Mouse (Mus musculus) hindbrain, postnatal 0 days (tissue): Measurements from ENCODE around the gene Nop10. TPM values are rescaled to one million over a fixed set of nuclear protein-coding genes. Genes with fewer than 3 reads are reported as not detected.
"Not testable (repeated sequence)": the region's sequence is repeated elsewhere in the genome, so short reads cannot be mapped to it uniquely, and the experiment has no call there.

Experiments
- ATAC-seq: fragments of 200-750 bp; cut with Nextera tagmentation; 2 replicates; pipeline ENCODE4 v1.8.0; 2017; ENCODE audit warnings: mild to moderate bottlenecking, moderate TSS enrichment, moderate library complexity
- DNase-seq: peaks from one replicate; pipeline ENCODE4 v3.0.0-alpha.2; 2015; ENCODE audit warnings: low spot score
- H3K27ac ChIP-seq: fragments of 300-500 bp; sonication (generic); 2 replicates; pipeline ENCODE4 v1.5.1; 2014; ENCODE audit warnings: mild to moderate bottlenecking
- H3K27me3 ChIP-seq: fragments of 300-500 bp; sonication (generic); 2 replicates; pipeline ENCODE4 v1.6.1; 2014; ENCODE audit warnings: low read length, mixed read lengths; ENCODE audit not compliant: insufficient read depth
- H3K36me3 ChIP-seq: fragments of 300-500 bp; sonication (generic); 2 replicates; pipeline ENCODE4 v1.6.1; 2014; ENCODE audit warnings: low read length, mixed read lengths; ENCODE audit not compliant: insufficient read depth
- H3K4me1 ChIP-seq: fragments of 300-500 bp; sonication (generic); 2 replicates; pipeline ENCODE4 v1.6.1; 2014; ENCODE audit warnings: antibody characterized with exemption, low read length, mixed read lengths; ENCODE audit not compliant: insufficient read depth
- H3K4me2 ChIP-seq: fragments of 300-500 bp; sonication (generic); 2 replicates; pipeline ENCODE4 v1.6.1; 2014; ENCODE audit warnings: low read depth, mild to moderate bottlenecking, low read length, moderate library complexity, mixed read lengths
- H3K4me3 ChIP-seq: fragments of 300-500 bp; sonication (generic); 2 replicates; pipeline ENCODE4 v1.5.1; 2014; ENCODE audit warnings: low read length
- H3K9ac ChIP-seq: fragments of 300-500 bp; sonication (generic); replicated peaks from 2 replicates; pipeline ENCODE4 v1.6.1; 2014; ENCODE audit warnings: mild to moderate bottlenecking, low read length, moderate library complexity, mixed read lengths
- H3K9me3 ChIP-seq: fragments of 300-500 bp; sonication (generic); 2 replicates; pipeline ENCODE4 v1.6.1; 2016; ENCODE audit warnings: low read length, mixed read lengths
- CTCF ChIP-seq: IDR thresholded peaks from 2 replicates; pipeline ENCODE4 v1.5.1; 2016; ENCODE audit warnings: antibody characterized with exemption, control low read depth, low read depth
- WGBS: fragments of 180-500 bp; shearing (Covaris S2); extraction: QIAGEN DNeasy Blood & Tissue Kit; methylation state at CpG from one replicate; pipeline ENCODE4 v1.1.7; 2014; 5-methylcytosine and 5-hydroxymethylcytosine counted together
- polyA plus RNA-seq: library from polyadenylated mRNA; unstranded; fragments of >200 nt; fragmentation: Nextera tagmentation; extraction: Ambion mirVana; gene quantifications from 2 replicates; pipeline ENCODE4 v1.2.1, GENCODE M21; 2015
- total RNA-seq: library from RNA; depleted of rRNA; stranded (reverse); fragments of >200 nt; gene quantifications from 2 replicates; pipeline ENCODE4 v1.2.3, GENCODE M21; 2014

Gene Nop10
- total and polyA plus RNA-seq, 2 experiments from 2014 or later = 115 to 183 TPM

DNA sequence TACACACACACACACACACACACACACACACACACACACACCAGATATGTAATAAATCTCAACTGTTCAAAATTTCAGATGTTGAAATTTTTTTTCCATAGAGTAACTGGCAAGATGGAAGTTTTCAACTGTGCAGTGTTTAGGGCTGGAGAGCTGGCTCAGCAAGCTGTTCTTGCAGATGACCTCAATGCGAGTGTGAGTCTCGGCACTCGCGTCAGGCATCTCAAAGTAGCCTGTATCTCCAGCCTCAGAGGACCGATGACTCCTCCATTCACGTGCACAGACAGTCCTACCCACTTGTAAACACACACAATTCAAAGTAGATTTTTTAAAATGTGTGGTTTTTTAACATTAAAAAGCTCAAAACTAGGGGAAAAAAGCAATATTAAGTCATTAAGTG is 11.7 kb downstream of the Nop10 start:
- WGBS = 84% methylated on average over 6 of the region's 6 CpGs
- Histone ChIP-seq H3K4me2 (no peak overlapping the region), H3K36me3 (no peaks in the 10 kb centered on the region), H3K27ac (no peak overlapping the region), H3K4me1 (peaks cover 3% of the 10 kb centered on the region; the same call in 1 of the 2 replicates), H3K9me3 (no peaks in the 10 kb centered on the region), H3K9ac (no peak overlapping the region), H3K4me3 (no peak overlapping the region), H3K27me3 (no peaks in the 10 kb centered on the region)
- no peak for TF ChIP-seq CTCF
- no peak for ATAC-seq
- DNase-seq = no peak

DNA sequence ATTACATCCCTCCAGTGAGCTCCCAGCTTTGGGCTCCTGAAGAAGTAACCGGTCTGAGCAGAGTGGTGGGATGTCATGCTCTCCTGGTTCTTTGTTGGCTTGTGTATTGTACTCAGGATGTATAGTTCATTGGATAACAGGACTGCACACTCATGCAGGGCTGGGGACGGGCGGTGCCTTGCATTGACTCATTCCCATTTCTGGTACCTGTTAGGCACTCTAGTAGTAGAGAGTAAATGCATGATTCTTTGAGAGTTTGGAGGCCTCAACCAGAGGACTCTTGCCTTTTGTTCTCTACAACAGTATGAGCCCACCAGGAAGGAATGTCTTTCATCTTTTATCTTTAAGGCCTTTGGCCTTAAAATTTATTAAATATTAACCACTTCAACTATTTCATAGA is 15.1 kb downstream of the Nop10 start:
- Histone ChIP-seq H3K36me3 (no peaks in the 10 kb centered on the region), H3K4me1 (no peaks in the 10 kb centered on the region), H3K27me3 (no peaks in the 10 kb centered on the region), H3K9me3 (no peaks in the 10 kb centered on the region), H3K4me2 (no peak overlapping the region), H3K4me3 (no peak overlapping the region), H3K9ac (no peak overlapping the region), H3K27ac (no peak overlapping the region)
- TF ChIP-seq CTCF = no peak
- DNase-seq (no peak), ATAC-seq (no peak)
- 91% methylated on average over 3 of the region's 3 CpGs for WGBS

DNA sequence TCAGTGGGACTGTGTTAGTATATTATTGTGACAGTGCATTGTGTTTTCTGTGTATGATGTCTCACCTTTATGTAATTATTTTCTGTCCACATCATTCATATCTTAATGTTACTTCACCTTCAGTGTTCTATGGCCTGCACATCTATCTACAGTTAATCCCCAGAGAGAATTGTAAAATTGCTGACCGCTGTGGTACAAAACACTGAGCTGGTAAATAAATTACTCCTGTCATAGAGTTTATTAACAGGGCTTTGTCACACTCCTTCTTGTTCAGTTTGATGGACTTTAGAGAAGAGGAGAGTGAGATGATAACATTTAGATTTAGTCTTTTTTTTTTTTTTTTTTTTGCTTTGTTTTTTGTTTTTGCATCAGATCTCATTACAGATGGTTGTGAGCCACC is 21.1 kb downstream of the Nop10 start:
- Histone ChIP-seq H3K4me1 (no peaks in the 10 kb centered on the region), H3K9me3 (no peaks in the 10 kb centered on the region), H3K9ac (no peak overlapping the region), H3K4me3 (no peak overlapping the region), H3K27ac (no peak overlapping the region), H3K36me3 (no peaks in the 10 kb centered on the region), H3K27me3 (no peaks in the 10 kb centered on the region), H3K4me2 (no peak overlapping the region)
- no peak for ATAC-seq
- 82% methylated on average over 1 of the region's 1 CpGs for WGBS
- DNase-seq = no peak
- no peak for TF ChIP-seq CTCF

DNA sequence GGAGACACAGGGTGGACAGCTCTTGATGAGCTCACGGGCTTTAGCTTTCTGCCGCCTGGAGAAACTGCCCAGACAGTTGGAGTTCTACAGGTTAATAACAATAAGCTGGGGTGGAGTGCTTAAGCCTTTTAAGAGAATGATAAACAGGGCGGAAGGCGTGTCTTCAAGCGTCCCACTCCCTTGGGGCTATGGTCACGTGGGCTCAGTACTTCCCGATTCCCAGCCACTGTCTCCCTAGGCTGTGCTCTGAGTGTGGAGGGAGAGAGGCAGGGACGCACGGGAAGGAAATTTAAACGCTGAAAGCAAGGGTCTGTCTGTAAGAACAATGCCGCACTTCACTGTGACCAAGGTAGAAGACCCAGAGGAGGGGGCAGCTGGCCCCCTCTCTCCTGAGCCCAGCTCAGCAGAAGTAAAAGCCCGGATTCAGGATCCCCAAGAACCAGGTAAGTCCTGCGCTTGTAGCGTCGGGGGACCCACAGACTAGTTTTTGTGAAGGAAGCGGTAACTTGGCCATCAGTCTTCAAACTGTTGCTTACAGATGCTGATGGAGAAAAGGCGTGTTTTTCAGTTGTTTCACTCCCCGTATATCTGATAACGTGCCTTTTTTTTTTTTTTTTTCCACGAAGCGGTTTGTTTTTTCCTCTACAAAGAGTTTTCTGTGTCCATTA is 22.8 kb downstream of the Nop10 start:
- H3K4me3 ChIP-seq = peak overlapping the region; percentile 43
- WGBS = 3% methylated on average over 21 of the region's 21 CpGs
- no peaks in the 10 kb centered on the region for H3K36me3 ChIP-seq
- DNase-seq (peak; percentile 76), ATAC-seq (peak; percentile 91)
- H3K4me2 ChIP-seq = peak overlapping the region; percentile 90
- H3K4me1 ChIP-seq = no peaks in the 10 kb centered on the region
- peak overlapping the region; percentile 52 for H3K9ac ChIP-seq
- H3K27ac ChIP-seq = no peak overlapping the region
- H3K27me3 ChIP-seq = no peaks in the 10 kb centered on the region
- no peak for TF ChIP-seq CTCF
- H3K9me3 ChIP-seq = no peaks in the 10 kb centered on the region

DNA sequence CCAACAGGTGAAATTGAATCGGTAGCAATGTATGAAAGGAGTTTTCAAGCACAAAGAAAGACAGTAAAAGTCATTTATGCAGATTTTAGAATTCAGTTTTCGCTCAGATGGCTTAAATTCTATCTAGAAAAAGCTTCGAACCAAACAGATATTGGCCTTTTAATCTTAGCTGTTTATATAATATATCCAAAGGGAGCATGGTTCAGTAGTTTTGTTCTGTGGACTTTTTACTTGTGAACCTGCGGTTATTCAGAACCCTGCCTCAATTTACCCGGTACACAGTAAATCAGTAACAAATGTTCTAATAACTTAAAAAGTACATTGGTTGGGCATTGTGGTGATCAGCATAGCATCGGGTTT is 23.3 kb downstream of the Nop10 start:
- ATAC-seq (no peak), DNase-seq (no peak)
- peak overlapping the region; percentile 43 for H3K4me3 ChIP-seq
- 59% methylated on average over 6 of the region's 6 CpGs for WGBS
- H3K9ac ChIP-seq = no peak overlapping the region
- peak overlapping the region; percentile 90 for H3K4me2 ChIP-seq
- TF ChIP-seq CTCF = no peak
- H3K36me3 ChIP-seq = no peaks in the 10 kb centered on the region
- no peaks in the 10 kb centered on the region for H3K9me3 ChIP-seq
- no peak overlapping the region for H3K27ac ChIP-seq
- H3K27me3 ChIP-seq = no peaks in the 10 kb centered on the region
- H3K4me1 ChIP-seq = no peaks in the 10 kb centered on the region

DNA sequence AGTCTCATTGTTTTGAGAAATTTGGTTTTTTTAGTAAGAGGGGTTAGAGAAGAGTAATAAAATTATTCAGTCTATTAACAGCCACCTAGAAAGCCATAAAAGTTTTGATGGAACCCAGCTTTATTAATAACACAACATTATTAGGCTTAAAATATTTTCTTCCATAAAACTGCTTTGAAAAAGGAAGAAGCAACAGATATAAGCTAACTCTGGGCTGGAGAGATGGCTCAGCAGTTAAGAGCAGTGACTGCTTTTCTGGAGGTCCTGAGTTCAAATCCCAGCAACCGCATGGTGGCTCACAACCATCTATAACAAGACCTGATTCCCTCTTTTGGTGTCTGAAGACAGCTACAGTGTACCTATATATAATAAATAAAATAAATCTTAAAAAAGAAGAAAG is 24.3 kb downstream of the Nop10 start:
- not testable (repeated sequence) for H3K4me2 ChIP-seq, ATAC-seq, DNase-seq, H3K36me3 ChIP-seq, H3K9ac ChIP-seq, H3K27ac ChIP-seq, H3K4me1 ChIP-seq, H3K27me3 ChIP-seq, H3K4me3 ChIP-seq, H3K9me3 ChIP-seq
- WGBS = 100% methylated on average over 1 of the region's 1 CpGs

DNA sequence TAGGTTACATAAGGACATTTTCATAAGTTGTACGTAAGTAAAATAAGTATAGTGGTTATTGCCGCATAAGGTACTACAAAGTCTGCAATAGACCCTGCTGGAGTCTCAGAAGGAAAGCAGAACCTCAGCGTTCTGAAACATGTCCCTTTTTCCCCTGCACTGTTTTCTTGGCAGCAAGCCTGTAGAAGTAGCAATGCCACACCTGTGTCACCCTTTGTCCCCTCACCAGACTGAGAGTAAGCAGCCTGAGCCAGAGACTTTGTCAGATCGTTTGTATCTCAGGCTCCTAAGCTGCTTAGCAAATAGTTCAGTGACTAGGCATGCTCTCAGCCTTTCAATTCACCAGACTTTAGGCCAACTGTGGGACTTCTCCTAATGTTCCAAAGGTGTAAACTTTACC is 25.3 kb downstream of the Nop10 start:
- DNase-seq = no peak
- 65% methylated on average over 4 of the region's 4 CpGs for WGBS

More for the DNA sequence above, 25.3 kb downstream of the Nop10 start:
- Histone ChIP-seq H3K27me3 (no peaks in the 10 kb centered on the region), H3K36me3 (no peaks in the 10 kb centered on the region), H3K4me3 (no peak overlapping the region), H3K4me1 (no peaks in the 10 kb centered on the region), H3K9ac (no peak overlapping the region), H3K4me2 (no peak overlapping the region), H3K27ac (no peak overlapping the region), H3K9me3 (no peaks in the 10 kb centered on the region)
- TF ChIP-seq CTCF = no peak
- ATAC-seq = no peak
